In genomic region chr16:78375821-78376691, GRCm38 (mm10) we compare ENCODE assay signal across 8 mouse cellular contexts. TPM values are rescaled to one million over a fixed set of nuclear protein-coding genes. Genes with fewer than 3 reads are reported as not detected.
DNase-seq lines count a peak whose midpoint lies in the region; ATAC-seq and TF ChIP-seq lines count a peak whose summit lies in the region.

No protein-coding gene starts in this region.

- DNase-seq in heart, postnatal 4 days, result peak; percentile 67
- peak; percentile 19 for DNase-seq in layer of hippocampus, adult 9-11 months
- peak; percentile 66 for DNase-seq in lung, postnatal 14 days
- DNase-seq in ovary, postnatal 10 days (ENCODE audit: low spot score), result peak; percentile 34
- DNase-seq in thymus, postnatal 14 days, result peak; percentile 78

- H3K36me3 ChIP-seq in E14TG2a.4 (ENCODE audit: insufficient read depth, low read length), result peaks cover 19% of the 10 kb centered on the region
- 0 out of 2 replicates have a peak, but pooled peaks cover 10% of the 10 kb centered on the region for H3K36me3 ChIP-seq in forebrain, embryonic 13.5 days (ENCODE audit: poor library complexity, severe bottlenecking)

- H3K9me3 ChIP-seq in E14TG2a.4 (ENCODE audit: low read length), result no peaks in the 10 kb centered on the region
- no peaks in the 10 kb centered on the region for H3K9me3 ChIP-seq in forebrain, embryonic 13.5 days (replicated peaks)

- H3K9ac ChIP-seq in forebrain, embryonic 13.5 days, result peak overlapping the region; percentile 89

- H3K4me3 ChIP-seq in E14TG2a.4 (replicated peaks; ENCODE audit: low read length), result peak overlapping the region; percentile 91
- peak overlapping the region; percentile 90 for H3K4me3 ChIP-seq in bone marrow macrophage, adult 2 months (ENCODE audit: insufficient read depth, low read length)
- H3K4me3 ChIP-seq in forebrain, embryonic 13.5 days, result peak overlapping the region; percentile 87

- no peak for TF ChIP-seq POLR2A in bone marrow macrophage, adult 2 months (IDR thresholded peaks at IDR 0.05; ENCODE audit: borderline replicate concordance, low read depth, low read length)

- peaks cover 31% of the 10 kb centered on the region for H3K4me1 ChIP-seq in E14TG2a.4 (replicated peaks; ENCODE audit: low read depth, low read length)
- 0 out of 2 replicates have a peak, but pooled peaks cover 3% of the 10 kb centered on the region for H3K4me1 ChIP-seq in bone marrow macrophage, adult 2 months (ENCODE audit: control insufficient read depth, insufficient read depth, low read length)
- peaks cover 14% of the 10 kb centered on the region for H3K4me1 ChIP-seq in forebrain, embryonic 13.5 days

- H3K27me3 ChIP-seq in E14TG2a.4 (ENCODE audit: insufficient read depth, low read length), result peaks cover 17% of the 10 kb centered on the region
- no peaks in the 10 kb centered on the region for H3K27me3 ChIP-seq in forebrain, embryonic 13.5 days

- peak overlapping the region; percentile 69 for H3K4me2 ChIP-seq in forebrain, embryonic 13.5 days

- ATAC-seq in forebrain, embryonic 13.5 days, result peak; percentile 34

- no peak overlapping the region for H3K27ac ChIP-seq in bone marrow macrophage, adult 2 months (ENCODE audit: insufficient read depth, low read depth, low read length)
- H3K27ac ChIP-seq in forebrain, embryonic 13.5 days, result no peak overlapping the region

- TF ChIP-seq CTCF in E14TG2a.4 (conservative IDR thresholded peaks at IDR 0.05; ENCODE audit: low read length), result no peak
- no peak for TF ChIP-seq CTCF in bone marrow macrophage, adult 2 months (IDR thresholded peaks at IDR 0.05; ENCODE audit: low read depth, low read length)

- under 1% methylated on average over 66 of the region's 100 CpGs for whole genome bisulfite sequencing in forebrain, embryonic 13.5 days

RNA-seq across cellular contexts. Expression of gene Btg3, which starts 0.9 kb away (rescaled TPM):
- 4.5 and 5.3 TPM in 2 replicates for polyA plus RNA-seq in bone marrow macrophage, adult 2 months (2012; ENCODE audit: insufficient read depth, insufficient read length, missing spikeins)
- 31.6 and 35.8 TPM in 2 replicates for polyA plus RNA-seq in forebrain, embryonic 13.5 days (2015; fragmentation: Nextera tagmentation; extraction: Ambion mirVana)
- 10 to 100 TPM; 22.6 to 28.5 TPM for total RNA-seq in heart, postnatal 4 days (2021)

Comparison
In these comparisons a context has a peak if more than half of its experiments do, and no peak if none do; other contexts are left out.
1. DNase-seq: peak in every context shown above with its lines; median percentile 78 in thymus, postnatal 14 days; 67 in heart, postnatal 4 days; 66 in lung, postnatal 14 days; 34 in ovary, postnatal 10 days; 19 in layer of hippocampus, adult 9-11 months.